Mouse (Mus musculus): ENCODE data around the gene Gm10354. TPM values are rescaled to one million over a fixed set of nuclear protein-coding genes. Genes with fewer than 3 reads are reported as not detected.
A peak's percentile ranks its signal among the peaks of the same experiment; 100 is the strongest.
"Not testable (repeated sequence)": the region's sequence is repeated elsewhere in the genome, so short reads cannot be mapped to it uniquely, and the experiment has no call there.

Gm10354 gene
- polyA plus RNA-seq, 1 experiment from 2014 or later, result not detected

- not testable (repeated sequence) for H3K4me3 ChIP-seq; H3K27me3 ChIP-seq (replicated peaks); H3K4me1 ChIP-seq; H3K9ac ChIP-seq; H3K4me2 ChIP-seq; H3K36me3 ChIP-seq; H3K27ac ChIP-seq; ATAC-seq
- peaks cover 16% of the 10 kb centered on the region for H3K9me3 ChIP-seq (replicated peaks)
- 71% methylated on average over 6 of the region's 6 CpGs for WGBS (ENCODE audit: insufficient replicate concordance)
Measured at GRCm38 (mm10) chr5:14994124-14994523, 15.4 kb upstream of the Gm10354 start.

DNA sequence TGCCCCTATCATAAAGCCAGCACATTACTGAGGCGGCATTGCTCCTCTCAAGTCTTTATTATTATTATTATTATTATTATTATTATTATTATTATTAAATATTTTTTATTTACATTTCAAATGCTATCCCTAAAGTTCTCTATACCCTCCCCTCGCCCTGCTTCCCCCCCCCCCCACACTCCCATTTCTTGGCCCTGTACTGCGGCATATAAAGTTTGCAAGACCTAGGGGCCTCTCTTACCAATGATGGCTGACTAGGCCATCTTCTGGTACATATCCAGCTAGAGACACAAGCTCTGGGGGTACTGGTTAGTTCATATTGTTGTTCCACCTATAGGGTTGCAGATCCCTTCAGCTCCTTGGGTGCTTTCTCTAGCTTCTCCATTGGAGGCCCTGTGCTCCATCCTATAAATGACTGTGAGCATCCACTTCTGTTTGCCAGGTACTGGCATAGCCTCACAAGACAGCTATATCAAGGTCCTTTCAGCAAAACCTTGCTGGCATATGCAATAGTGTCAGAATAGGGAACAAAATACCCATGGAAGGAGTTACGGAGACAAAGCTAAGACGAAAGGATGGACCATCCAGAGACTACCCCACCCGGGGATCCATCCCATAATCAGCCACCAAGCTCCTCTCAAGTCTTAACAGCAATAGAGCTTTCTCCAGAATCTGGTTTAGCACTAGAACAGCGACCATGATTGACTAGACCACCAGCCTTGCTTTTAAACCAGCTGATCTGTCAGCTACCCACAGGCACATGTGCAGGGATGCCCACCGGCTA lies 11.8 kb upstream of the Gm10354 start:
- H3K9ac ChIP-seq; H3K36me3 ChIP-seq; H3K27ac ChIP-seq; H3K4me1 ChIP-seq; H3K9me3 ChIP-seq (replicated peaks); H3K4me3 ChIP-seq; ATAC-seq; H3K27me3 ChIP-seq (replicated peaks); H3K4me2 ChIP-seq: not testable (repeated sequence)
- WGBS (ENCODE audit: insufficient replicate concordance), result 67% methylated on average over 8 of the region's 8 CpGs

GRCm38 (mm10) chr5:14986649-14987387 lies 8.1 kb upstream of the Gm10354 start:
- 0 out of 2 replicates have a peak, but pooled peaks have one; percentile 21 for ATAC-seq
- H3K9ac ChIP-seq; H3K27me3 ChIP-seq (replicated peaks); H3K9me3 ChIP-seq (replicated peaks); H3K27ac ChIP-seq; H3K4me3 ChIP-seq; H3K4me1 ChIP-seq; H3K36me3 ChIP-seq; H3K4me2 ChIP-seq: not testable (repeated sequence)
- WGBS (ENCODE audit: insufficient replicate concordance), result 31% methylated on average over 6 of the region's 6 CpGs

GRCm38 (mm10) chr5:14977368-14977767 lies 1.4 kb downstream of the Gm10354 start:
- H3K4me1 ChIP-seq, ATAC-seq: not testable (repeated sequence)
- whole genome bisulfite sequencing (ENCODE audit: insufficient replicate concordance), result 54% methylated on average over 4 of the region's 4 CpGs

DNA sequence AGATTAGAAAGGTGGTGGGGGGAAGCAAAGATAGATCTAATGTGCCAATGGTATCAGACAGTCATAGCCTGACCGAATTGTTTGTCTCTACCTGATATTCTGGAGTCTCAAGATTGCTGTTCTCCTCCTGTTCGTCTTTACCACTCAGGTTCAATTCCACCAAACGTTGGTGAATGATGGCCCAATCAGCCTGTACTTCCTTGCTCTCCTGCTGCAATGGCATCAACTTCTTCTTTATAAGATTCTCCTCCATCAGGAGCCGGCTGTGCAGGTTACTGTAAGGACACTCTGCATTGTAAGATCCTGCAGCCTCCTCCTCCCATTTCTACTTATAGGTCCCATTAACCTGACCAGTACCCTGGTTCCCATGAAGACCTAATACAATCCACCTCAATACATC lies 3.4 kb downstream of the Gm10354 start:
- not testable (repeated sequence) for H3K36me3 ChIP-seq; H3K27ac ChIP-seq; H3K4me1 ChIP-seq; H3K4me3 ChIP-seq; H3K4me2 ChIP-seq; H3K9me3 ChIP-seq (replicated peaks); H3K27me3 ChIP-seq (replicated peaks); H3K9ac ChIP-seq; ATAC-seq
- 39% methylated on average over 4 of the region's 4 CpGs for WGBS (ENCODE audit: insufficient replicate concordance)

More at GRCm38 (mm10) chr5:14977368-14977767, 1.4 kb downstream of the Gm10354 start:
- not testable (repeated sequence) for H3K36me3 ChIP-seq; H3K4me3 ChIP-seq; H3K9ac ChIP-seq; H3K27ac ChIP-seq; H3K27me3 ChIP-seq (replicated peaks); H3K4me2 ChIP-seq; H3K9me3 ChIP-seq (replicated peaks)

GRCm38 (mm10) chr5:14972841-14973240 lies 5.9 kb downstream of the Gm10354 start:
- 53% methylated on average over 3 of the region's 3 CpGs for WGBS (ENCODE audit: insufficient replicate concordance)

GRCm38 (mm10) chr5:14963821-14964220 lies 14.9 kb downstream of the Gm10354 start:
- ATAC-seq; H3K36me3 ChIP-seq; H3K27ac ChIP-seq; H3K4me3 ChIP-seq; H3K9me3 ChIP-seq (replicated peaks); H3K27me3 ChIP-seq (replicated peaks); H3K9ac ChIP-seq; H3K4me2 ChIP-seq; H3K4me1 ChIP-seq: not testable (repeated sequence)
- WGBS (ENCODE audit: insufficient replicate concordance), result 69% methylated on average over 13 of the region's 13 CpGs

More at GRCm38 (mm10) chr5:14972841-14973240, 5.9 kb downstream of the Gm10354 start:
- not testable (repeated sequence) for H3K27ac ChIP-seq; H3K4me1 ChIP-seq; H3K9me3 ChIP-seq (replicated peaks); H3K27me3 ChIP-seq (replicated peaks); H3K9ac ChIP-seq; ATAC-seq; H3K4me2 ChIP-seq; H3K4me3 ChIP-seq; H3K36me3 ChIP-seq

- WGBS (ENCODE audit: insufficient replicate concordance), result 61% methylated on average over 4 of the region's 4 CpGs
- not testable (repeated sequence) for H3K4me3 ChIP-seq; H3K27me3 ChIP-seq (replicated peaks); H3K9me3 ChIP-seq (replicated peaks); H3K4me2 ChIP-seq; H3K36me3 ChIP-seq; H3K4me1 ChIP-seq; H3K9ac ChIP-seq; ATAC-seq; H3K27ac ChIP-seq
Measured at GRCm38 (mm10) chr5:14961502-14961901, 17.2 kb downstream of the Gm10354 start.

- not testable (repeated sequence) for H3K4me1 ChIP-seq; H3K27me3 ChIP-seq (replicated peaks); H3K4me3 ChIP-seq; H3K9ac ChIP-seq; H3K36me3 ChIP-seq; H3K9me3 ChIP-seq (replicated peaks); H3K27ac ChIP-seq; H3K4me2 ChIP-seq; ATAC-seq
- 78% methylated on average over 1 of the region's 1 CpGs for WGBS (ENCODE audit: insufficient replicate concordance)
Measured at GRCm38 (mm10) chr5:14955928-14956706, 22.6 kb downstream of the Gm10354 start.

DNA sequence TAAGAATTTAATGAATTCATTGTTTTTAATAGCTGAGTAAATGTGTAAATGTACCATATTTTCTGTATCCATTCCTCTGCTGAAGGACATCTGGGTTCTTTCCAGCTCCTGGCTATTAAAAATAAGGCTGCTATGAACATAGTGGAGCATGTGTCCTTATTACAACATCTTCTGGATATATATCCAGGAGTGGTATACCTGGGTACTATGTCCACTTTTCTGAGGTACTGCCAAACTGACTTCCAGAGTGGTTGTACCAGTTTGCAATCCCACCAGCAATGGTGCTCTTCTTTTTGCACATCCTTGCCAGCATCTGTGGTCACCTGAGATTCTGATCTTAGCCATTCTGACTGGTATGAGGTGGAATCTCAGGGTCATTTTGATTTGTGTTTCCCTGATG lies 25.1 kb downstream of the Gm10354 start:
- H3K4me2 ChIP-seq; H3K4me1 ChIP-seq; H3K9ac ChIP-seq; H3K36me3 ChIP-seq; ATAC-seq; H3K27ac ChIP-seq; H3K27me3 ChIP-seq (replicated peaks); H3K4me3 ChIP-seq; H3K9me3 ChIP-seq (replicated peaks): not testable (repeated sequence)

- not testable (repeated sequence) for H3K27me3 ChIP-seq (replicated peaks); H3K4me3 ChIP-seq; H3K27ac ChIP-seq; ATAC-seq; H3K36me3 ChIP-seq; H3K4me1 ChIP-seq; H3K4me2 ChIP-seq; H3K9ac ChIP-seq
- peaks cover 13% of the 10 kb centered on the region for H3K9me3 ChIP-seq (replicated peaks)
- 47% methylated on average over 3 of the region's 3 CpGs for WGBS (ENCODE audit: insufficient replicate concordance)
Measured at GRCm38 (mm10) chr5:14952749-14953148, 26.0 kb downstream of the Gm10354 start.

DNA sequence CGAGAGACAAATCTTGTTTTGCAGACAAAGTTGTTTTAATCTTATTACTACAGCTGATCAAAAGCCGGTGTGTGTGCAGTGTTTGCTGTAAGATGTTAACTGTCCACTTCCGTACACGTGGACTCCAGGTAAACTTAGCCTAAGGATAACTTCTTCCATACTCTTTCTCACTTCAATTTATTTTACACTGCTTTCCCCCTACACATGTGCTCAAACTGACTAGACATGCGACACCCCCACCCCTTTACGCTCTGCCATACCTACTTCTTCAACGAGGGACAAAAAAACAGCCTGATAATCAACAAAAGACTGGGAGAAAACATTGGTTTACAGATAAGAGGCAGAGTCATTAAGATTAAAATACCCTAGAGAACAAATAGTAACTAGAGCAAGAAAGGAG lies 26.9 kb downstream of the Gm10354 start:
- H3K4me3 ChIP-seq; H3K36me3 ChIP-seq; H3K27me3 ChIP-seq (replicated peaks); H3K9ac ChIP-seq; H3K27ac ChIP-seq; H3K4me2 ChIP-seq; ATAC-seq; H3K4me1 ChIP-seq: not testable (repeated sequence)
- 55% methylated on average over 7 of the region's 7 CpGs for WGBS (ENCODE audit: insufficient replicate concordance)
- H3K9me3 ChIP-seq (replicated peaks), result peaks cover 14% of the 10 kb centered on the region

All from liver, embryonic 12.5 days (tissue).